Mouse (Mus musculus) granulocyte monocyte progenitor cell, adult 5-6 weeks (primary cell): ENCODE measurements around the gene Pcbp2. TPM values are rescaled to one million over a fixed set of nuclear protein-coding genes. Genes with fewer than 3 reads are reported as not detected.

Experiments
- total RNA-seq, 2 experiments: library from RNA; stranded (forward) in 1 of 2; stranded (reverse) in 1 of 2; fragments of 200-712, 200-1000 nt in 1 of 2; fragments of >200 nt in 1 of 2; fragmentation: Nextera tagmentation in 1 of 2; gene quantifications; 2 replicates each; pipeline ENCODE4 v1.2.3; 2014 to 2017

Pcbp2 gene
- total RNA-seq, 2 experiments from 2014 or later, result 213 to 731 TPM

Other genes with a start within 250 kb of the Pcbp2 start
- gene Itgb7, start 238.6 kb upstream of the Pcbp2 start, total RNA-seq (2014; fragmentation: Nextera tagmentation), result 7.4 and 42.7 TPM in 2 replicates
- gene Itgb7, start 238.6 kb upstream of the Pcbp2 start, total RNA-seq (2017), result 15.2 and 31.6 TPM in 2 replicates
- 7.5 and 11.5 TPM in 2 replicates for gene Rarg, start 213.0 kb upstream of the Pcbp2 start, total RNA-seq (2014; fragmentation: Nextera tagmentation)
- gene Rarg, start 213.0 kb upstream of the Pcbp2 start, total RNA-seq (2017), result 2.0 and 3.4 TPM in 2 replicates
- gene Gm9918, start 200.0 kb upstream of the Pcbp2 start, total RNA-seq (2014; fragmentation: Nextera tagmentation), result not detected in 2 replicates
- gene Gm9918, start 200.0 kb upstream of the Pcbp2 start, total RNA-seq (2017), result not detected in 2 replicates
- gene Mfsd5, start 191.1 kb upstream of the Pcbp2 start, total RNA-seq (2014; fragmentation: Nextera tagmentation), result 20.0 and 39.8 TPM in 2 replicates
- 16.1 and 29.4 TPM in 2 replicates for gene Mfsd5, start 191.1 kb upstream of the Pcbp2 start, total RNA-seq (2017)
- gene Espl1, start 174.3 kb upstream of the Pcbp2 start, total RNA-seq (2014; fragmentation: Nextera tagmentation), result 20.8 and 21.7 TPM in 2 replicates
- gene Espl1, start 174.3 kb upstream of the Pcbp2 start, total RNA-seq (2017), result 30.4 and 50.0 TPM in 2 replicates
- gene Pfdn5, start 144.4 kb upstream of the Pcbp2 start, total RNA-seq (2014; fragmentation: Nextera tagmentation), result 299 and 314 TPM in 2 replicates
- gene Pfdn5, start 144.4 kb upstream of the Pcbp2 start, total RNA-seq (2017), result 366 and 404 TPM in 2 replicates
- gene Myg1, start 138.8 kb upstream of the Pcbp2 start, total RNA-seq (2014; fragmentation: Nextera tagmentation), result 63.3 and 88.7 TPM in 2 replicates
- 55.1 and 59.9 TPM in 2 replicates for gene Myg1, start 138.8 kb upstream of the Pcbp2 start, total RNA-seq (2017)
- gene Aaas, start 119.8 kb upstream of the Pcbp2 start, total RNA-seq (2014; fragmentation: Nextera tagmentation), result 120 and 123 TPM in 2 replicates
- gene Aaas, start 119.8 kb upstream of the Pcbp2 start, total RNA-seq (2017), result 147 and 153 TPM in 2 replicates
- gene Sp7, start 103.4 kb upstream of the Pcbp2 start, total RNA-seq (2014; fragmentation: Nextera tagmentation), result not detected in 2 replicates
- gene Sp7, start 103.4 kb upstream of the Pcbp2 start, total RNA-seq (2017), result not detected in 2 replicates
- gene Sp1, start 64.4 kb upstream of the Pcbp2 start, total RNA-seq (2014; fragmentation: Nextera tagmentation), result 59.6 and 71.6 TPM in 2 replicates
- gene Sp1, start 64.4 kb upstream of the Pcbp2 start, total RNA-seq (2017), result 52.0 and 56.1 TPM in 2 replicates
- gene Amhr2, start 25.2 kb upstream of the Pcbp2 start, total RNA-seq (2014; fragmentation: Nextera tagmentation), result not detected in 2 replicates
- not detected in 2 replicates for gene Amhr2, start 25.2 kb upstream of the Pcbp2 start, total RNA-seq (2017)
- gene Prr13, start 11.5 kb upstream of the Pcbp2 start, total RNA-seq (2014; fragmentation: Nextera tagmentation), result 75.2 and 97.2 TPM in 2 replicates
- 35.4 and 53.4 TPM in 2 replicates for gene Prr13, start 11.5 kb upstream of the Pcbp2 start, total RNA-seq (2017)
- 7.7 TPM in 1 of 2 replicates, not detected in the other for gene Gm10337, start 33.2 kb downstream of the Pcbp2 start, total RNA-seq (2014; fragmentation: Nextera tagmentation)
- not detected in 2 replicates for gene Gm10337, start 33.2 kb downstream of the Pcbp2 start, total RNA-seq (2017)
- gene Map3k12, start 46.5 kb downstream of the Pcbp2 start, total RNA-seq (2014; fragmentation: Nextera tagmentation), result 0.38 TPM in 1 of 2 replicates, not detected in the other
- 0.26 and 0.60 TPM in 2 replicates for gene Map3k12, start 46.5 kb downstream of the Pcbp2 start, total RNA-seq (2017)
- gene Tarbp2, start 47.7 kb downstream of the Pcbp2 start, total RNA-seq (2014; fragmentation: Nextera tagmentation), result 29.4 and 36.3 TPM in 2 replicates
- gene Tarbp2, start 47.7 kb downstream of the Pcbp2 start, total RNA-seq (2017), result 18.7 and 20.0 TPM in 2 replicates
- gene Npff, start 54.4 kb downstream of the Pcbp2 start, total RNA-seq (2014; fragmentation: Nextera tagmentation), result 12.9 and 19.4 TPM in 2 replicates
- gene Npff, start 54.4 kb downstream of the Pcbp2 start, total RNA-seq (2017), result 2.4 TPM in 1 of 2 replicates, not detected in the other
- not detected in 2 replicates for gene Gm28047, start 154.5 kb downstream of the Pcbp2 start, total RNA-seq (2014; fragmentation: Nextera tagmentation)
- gene Gm28047, start 154.5 kb downstream of the Pcbp2 start, total RNA-seq (2017), result not detected in 2 replicates
- 124 and 212 TPM in 2 replicates for gene Atf7, start 154.9 kb downstream of the Pcbp2 start, total RNA-seq (2014; fragmentation: Nextera tagmentation)
- gene Atf7, start 154.9 kb downstream of the Pcbp2 start, total RNA-seq (2017), result 43.1 and 60.2 TPM in 2 replicates
- gene Atp5g2, start 201.8 kb downstream of the Pcbp2 start, total RNA-seq (2014; fragmentation: Nextera tagmentation), result 69.8 and 122 TPM in 2 replicates
- 83.4 and 95.4 TPM in 2 replicates for gene Atp5g2, start 201.8 kb downstream of the Pcbp2 start, total RNA-seq (2017)